Mouse (Mus musculus) liver, embryonic 11.5 days (tissue): Measurements from ENCODE around the gene Gm20422. TPM values are rescaled to one million over a fixed set of nuclear protein-coding genes. Genes with fewer than 3 reads are reported as not detected.

Experiments used
- ATAC-seq: fragments of 200-750 bp; cut with Nextera tagmentation; replicated peaks from 2 replicates; pipeline ENCODE4 v1.8.0; 2017; ENCODE audit warnings: moderate number of reproducible peaks, mild to moderate bottlenecking, moderate TSS enrichment, moderate library complexity; ENCODE audit not compliant: low FRiP score
- DNase-seq: peaks from one replicate; pipeline ENCODE4 v3.0.0-alpha.2; 2017; ENCODE audit warnings: low spot score
- H3K27ac ChIP-seq: fragments of 300-500 bp; sonication (generic); 2 replicates; pipeline ENCODE4 v1.5.1; 2014; ENCODE audit warnings: mild to moderate bottlenecking, low read depth, low read length, control low read depth
- H3K27me3 ChIP-seq: fragments of 300-500 bp; sonication (generic); replicated peaks from 2 replicates; pipeline ENCODE4 v1.6.1; 2014; ENCODE audit warnings: low read length, mixed read lengths; ENCODE audit not compliant: control insufficient read depth, insufficient read depth
- H3K36me3 ChIP-seq: fragments of 300-500 bp; sonication (generic); 2 replicates; pipeline ENCODE4 v1.6.1; 2014; ENCODE audit warnings: mild to moderate bottlenecking, low read length, moderate library complexity, mixed read lengths; ENCODE audit not compliant: control insufficient read depth, insufficient read depth
- H3K4me1 ChIP-seq: fragments of 300-500 bp; sonication (generic); replicated peaks from 2 replicates; pipeline ENCODE4 v1.6.1; 2014; ENCODE audit warnings: low read length, mixed read lengths; ENCODE audit not compliant: control insufficient read depth, insufficient read depth
- H3K4me2 ChIP-seq: fragments of 300-500 bp; sonication (generic); 2 replicates; pipeline ENCODE4 v1.6.1; 2014; ENCODE audit warnings: mild to moderate bottlenecking, control low read depth, moderate library complexity
- H3K4me3 ChIP-seq: fragments of 300-500 bp; sonication (generic); 2 replicates; pipeline ENCODE4 v1.5.1; 2014; ENCODE audit warnings: low read depth, low read length, control low read depth
- H3K9ac ChIP-seq: fragments of 300-500 bp; sonication (generic); 2 replicates; pipeline ENCODE4 v1.6.1; 2014; ENCODE audit warnings: low read depth, low read length, control low read depth
- H3K9me3 ChIP-seq: fragments of 300-500 bp; sonication (generic); 2 replicates; pipeline ENCODE4 v1.6.1; 2016; ENCODE audit warnings: low read length, inconsistent platforms, mixed read lengths; ENCODE audit not compliant: control insufficient read depth
- WGBS: fragments of 180-500 bp; shearing (Covaris S2); extraction: QIAGEN DNeasy Blood & Tissue Kit; methylation state at CpG from one replicate; pipeline ENCODE4 v1.1.7; 2014; 5-methylcytosine and 5-hydroxymethylcytosine counted together
- polyA plus RNA-seq: library from polyadenylated mRNA; unstranded; fragments of >200 nt; fragmentation: Nextera tagmentation; extraction: Ambion mirVana; gene quantifications from 2 replicates; pipeline ENCODE4 v1.2.1, GENCODE M21; 2014

Gm20422 gene
- polyA plus RNA-seq, 1 experiment from 2014 or later: 0.70 TPM

GRCm38 (mm10) chr8:69752437-69752836 lies 22.2 kb downstream of the Gm20422 start:
- Histone ChIP-seq H3K4me2 (no peak overlapping the region), H3K4me1 (peaks cover 15% of the 10 kb centered on the region), H3K4me3 (no peak overlapping the region), H3K27ac (peak overlapping the region; percentile 54; the same call in 1 of the 2 replicates), H3K27me3 (no peaks in the 10 kb centered on the region), H3K36me3 (peaks cover 7% of the 10 kb centered on the region; the same call in 1 of the 2 replicates), H3K9me3 (no peaks in the 10 kb centered on the region), H3K9ac (no peak overlapping the region)
- ATAC-seq: no peak
- DNase-seq: no peak
- 67% methylated on average over 2 of the region's 2 CpGs for WGBS

GRCm38 (mm10) chr8:69749544-69750454 lies 24.9 kb downstream of the Gm20422 start, which contains the start of gene Zfp963:
Gene Zfp963 (minus strand): TSS chr8:69749970.
- H3K4me3 ChIP-seq: peak within 1 kb of the TSS; percentile 71
- H3K4me1 ChIP-seq: peaks cover 15% of the 10 kb centered on the region
- peak; percentile 98 for ATAC-seq
- peak; percentile 94 for DNase-seq
- H3K27me3 ChIP-seq: no peaks in the 10 kb centered on the region
- H3K9ac ChIP-seq: peak within 1 kb of the TSS; percentile 82
- no peaks in the 10 kb centered on the region for H3K36me3 ChIP-seq
- WGBS: 4% methylated on average over 48 of the region's 48 CpGs
- H3K9me3 ChIP-seq: no peaks in the 10 kb centered on the region
- H3K4me2 ChIP-seq: peak within 1 kb of the TSS; percentile 62
- peak within 1 kb of the TSS; percentile 94 for H3K27ac ChIP-seq

- no peak overlapping the region for H3K9ac ChIP-seq
- no peak overlapping the region for H3K4me3 ChIP-seq
- H3K9me3 ChIP-seq: no peaks in the 10 kb centered on the region
- no peaks in the 10 kb centered on the region; the same call in 1 of the 2 replicates for H3K36me3 ChIP-seq
- no peak overlapping the region for H3K4me2 ChIP-seq
- H3K27ac ChIP-seq: no peak overlapping the region
- 80% methylated on average over 2 of the region's 2 CpGs for WGBS
- H3K27me3 ChIP-seq: no peaks in the 10 kb centered on the region
- no peak for ATAC-seq
- no peak for DNase-seq
- no peaks in the 10 kb centered on the region for H3K4me1 ChIP-seq
Observed at GRCm38 (mm10) chr8:69741231-69741630, 33.5 kb downstream of the Gm20422 start.

- no peak for DNase-seq
- Histone ChIP-seq H3K27ac (no peak overlapping the region), H3K9ac (no peak overlapping the region), H3K36me3 (no peaks in the 10 kb centered on the region; the same call in 1 of the 2 replicates), H3K9me3 (no peaks in the 10 kb centered on the region), H3K4me2 (no peak overlapping the region), H3K4me1 (no peaks in the 10 kb centered on the region), H3K27me3 (no peaks in the 10 kb centered on the region), H3K4me3 (no peak overlapping the region)
- ATAC-seq: no peak
- WGBS: 74% methylated on average over 6 of the region's 6 CpGs
Observed at GRCm38 (mm10) chr8:69740763-69741162, 33.9 kb downstream of the Gm20422 start.

GRCm38 (mm10) chr8:69735495-69735894 lies 39.2 kb downstream of the Gm20422 start:
- Histone ChIP-seq H3K4me1 (no peaks in the 10 kb centered on the region), H3K9ac (no peak overlapping the region), H3K36me3 (no peaks in the 10 kb centered on the region), H3K27me3 (no peaks in the 10 kb centered on the region), H3K4me3 (no peak overlapping the region), H3K4me2 (no peak overlapping the region), H3K27ac (no peak overlapping the region), H3K9me3 (no peaks in the 10 kb centered on the region)
- WGBS: 62% methylated on average over 1 of the region's 1 CpGs
- no peak for ATAC-seq
- no peak for DNase-seq

- Histone ChIP-seq H3K4me1 (peaks cover 7% of the 10 kb centered on the region), H3K4me3 (peak overlapping the region; percentile 72), H3K27me3 (no peaks in the 10 kb centered on the region), H3K9me3 (no peaks in the 10 kb centered on the region), H3K9ac (no peak overlapping the region; the same call in 1 of the 2 replicates), H3K36me3 (peaks cover 6% of the 10 kb centered on the region; the same call in 1 of the 2 replicates), H3K4me2 (peak overlapping the region; percentile 72), H3K27ac (peak overlapping the region; percentile 48; the same call in 1 of the 2 replicates)
- DNase-seq (no peak), ATAC-seq (peak; percentile 17)
- 43% methylated on average over 5 of the region's 5 CpGs for WGBS
Observed at GRCm38 (mm10) chr8:69717232-69717580, 57.5 kb downstream of the Gm20422 start.

- DNase-seq (peak; percentile 87), ATAC-seq (peak; percentile 99)
- peak overlapping the region; percentile 99 for H3K9ac ChIP-seq
- peak overlapping the region; percentile 72 for H3K4me3 ChIP-seq
- H3K27ac ChIP-seq: peak overlapping the region; percentile 100
- no peaks in the 10 kb centered on the region for H3K9me3 ChIP-seq
- H3K4me1 ChIP-seq: peaks cover 7% of the 10 kb centered on the region
- peak overlapping the region; percentile 72 for H3K4me2 ChIP-seq
- no peaks in the 10 kb centered on the region for H3K27me3 ChIP-seq
- WGBS: under 1% methylated on average over 52 of the region's 52 CpGs
- peaks cover 6% of the 10 kb centered on the region; the same call in 1 of the 2 replicates for H3K36me3 ChIP-seq
Observed at GRCm38 (mm10) chr8:69716403-69717231, 58.1 kb downstream of the Gm20422 start.

GRCm38 (mm10) chr8:69715366-69715765 lies 59.3 kb downstream of the Gm20422 start:
- no peak for ATAC-seq
- WGBS: 77% methylated on average over 6 of the region's 6 CpGs
- peaks cover 7% of the 10 kb centered on the region for H3K4me1 ChIP-seq
- H3K4me3 ChIP-seq: no peak overlapping the region
- no peaks in the 10 kb centered on the region for H3K9me3 ChIP-seq
- DNase-seq: no peak
- no peak overlapping the region for H3K9ac ChIP-seq
- H3K4me2 ChIP-seq: peak overlapping the region; percentile 72
- peaks cover 9% of the 10 kb centered on the region; the same call in 1 of the 2 replicates for H3K36me3 ChIP-seq
- H3K27me3 ChIP-seq: no peaks in the 10 kb centered on the region
- H3K27ac ChIP-seq: no peak overlapping the region
